25 mouse cellular contexts compared by ENCODE assay signal in the genomic region with DNA sequence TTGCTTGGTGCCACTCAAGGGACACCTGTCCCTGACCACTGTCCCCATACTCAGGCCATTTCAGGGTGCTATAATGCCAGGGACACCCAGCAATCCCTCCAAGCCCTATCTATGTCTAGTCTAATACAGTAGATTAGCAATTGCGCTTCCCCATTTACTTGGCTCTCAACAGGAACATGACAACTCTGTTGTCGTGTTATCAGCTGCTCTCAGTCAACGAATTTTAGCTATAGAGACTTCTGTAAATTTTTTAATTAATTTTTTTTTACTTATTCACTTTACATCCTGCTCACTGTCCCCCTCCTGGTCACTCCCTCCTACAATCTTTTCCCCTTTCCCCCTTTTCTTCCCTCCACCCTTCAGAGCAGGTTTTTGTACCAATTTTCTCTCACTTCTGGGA.
"Had no signal": no experiment of that assay in that cellular context is flagged by ENCODE, and none has a peak within 500 bp of the region (broad histone marks: within the 10 kb centered on the region; RNA-seq: fewer than 3 reads in every experiment).

No protein-coding gene starts in this region.

- H3K4me1 ChIP-seq: embryonic facial prominence, embryonic 10.5 days; embryonic facial prominence, embryonic 12.5 days; embryonic facial prominence, embryonic 13.5 days; embryonic facial prominence, embryonic 15.5 days; forebrain, embryonic 10.5 days; forebrain, embryonic 12.5 days; forebrain, embryonic 13.5 days; forebrain, embryonic 15.5 days had no signal

- H3K9ac ChIP-seq: embryonic facial prominence, embryonic 12.5 days; embryonic facial prominence, embryonic 13.5 days; embryonic facial prominence, embryonic 15.5 days; forebrain, embryonic 12.5 days; forebrain, embryonic 13.5 days; forebrain, embryonic 15.5 days; forebrain, postnatal 0 days had no signal

- H3K9me3 ChIP-seq: embryonic facial prominence, embryonic 10.5 days; embryonic facial prominence, embryonic 12.5 days; embryonic facial prominence, embryonic 13.5 days; embryonic facial prominence, embryonic 15.5 days; forebrain, embryonic 10.5 days; forebrain, embryonic 12.5 days; forebrain, embryonic 13.5 days; forebrain, embryonic 15.5 days had no signal

- H3K36me3 ChIP-seq: embryonic facial prominence, embryonic 10.5 days; embryonic facial prominence, embryonic 12.5 days; embryonic facial prominence, embryonic 13.5 days; embryonic facial prominence, embryonic 15.5 days; forebrain, embryonic 10.5 days; forebrain, embryonic 12.5 days; forebrain, embryonic 15.5 days had no signal

- DNase-seq: cerebellum, adult 9-10 months; cerebellum, adult 9-11 months; cerebellum, postnatal 10 days; cerebellum, postnatal 14 days; cerebellum, postnatal 25 days; cerebellum, postnatal 36 days; embryo, embryonic 11 days; forebrain, postnatal 0 days; gastrocnemius, adult 2 months; gastrocnemius, postnatal 10 days; gastrocnemius, postnatal 14 days; gastrocnemius, postnatal 25 days; gastrocnemius, postnatal 36 days; heart, adult 11 months; heart, adult 18-20 months; heart, adult 2 months had no signal

- H3K27ac ChIP-seq: embryonic facial prominence, embryonic 10.5 days; embryonic facial prominence, embryonic 12.5 days; embryonic facial prominence, embryonic 13.5 days; embryonic facial prominence, embryonic 15.5 days; forebrain, embryonic 10.5 days; forebrain, embryonic 12.5 days; forebrain, embryonic 13.5 days; forebrain, embryonic 15.5 days; gastrocnemius, adult 2 months; heart, adult 2 months had no signal

- H3K4me3 ChIP-seq: embryonic facial prominence, embryonic 10.5 days; embryonic facial prominence, embryonic 12.5 days; embryonic facial prominence, embryonic 13.5 days; embryonic facial prominence, embryonic 15.5 days; erythroblast, embryonic 14.5 days; forebrain, embryonic 10.5 days; forebrain, embryonic 12.5 days; forebrain, embryonic 13.5 days; forebrain, embryonic 15.5 days; gastrocnemius, adult 2 months; heart, adult 2 months had no signal

- H3K27me3 ChIP-seq: embryonic facial prominence, embryonic 12.5 days; embryonic facial prominence, embryonic 13.5 days; embryonic facial prominence, embryonic 15.5 days; forebrain, embryonic 12.5 days; forebrain, embryonic 13.5 days; forebrain, embryonic 15.5 days had no signal
